10 mouse cellular contexts compared by ENCODE assay signal in the genomic region with DNA sequence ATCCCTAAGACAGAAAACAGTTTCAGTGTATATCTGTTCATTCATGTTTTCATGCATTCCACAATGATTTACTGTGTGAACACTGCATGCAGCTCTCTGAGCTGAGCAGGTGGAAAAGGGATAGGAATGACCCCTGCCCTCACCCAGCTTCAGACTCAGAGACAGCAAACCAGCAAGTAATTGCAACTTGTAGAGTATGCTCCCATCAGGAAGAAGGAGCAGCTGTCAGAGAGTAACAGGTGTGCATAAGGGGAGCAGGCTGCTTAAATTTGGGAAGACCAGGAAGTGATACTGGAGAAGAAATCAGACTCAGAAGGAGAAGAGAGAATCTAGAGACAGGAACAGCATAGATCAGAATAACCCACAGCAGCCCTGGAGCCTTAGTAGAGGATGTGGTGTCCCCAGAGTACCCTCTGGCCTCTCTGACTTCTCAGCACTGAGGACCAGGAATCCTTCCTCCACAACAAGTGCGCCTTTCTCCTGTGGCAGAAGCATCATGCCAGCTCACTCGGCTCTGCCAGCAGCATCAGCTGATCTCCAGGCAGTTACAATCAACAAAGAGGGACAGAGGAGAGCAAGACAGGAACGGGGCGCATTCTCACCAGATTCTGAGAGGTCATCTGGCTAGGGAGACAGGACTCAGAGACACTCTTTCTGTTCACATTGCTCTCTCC.
DNase-seq lines count a peak whose midpoint lies in the region; ATAC-seq lines count a peak whose summit lies in the region.
"Had no signal": no experiment of that assay in that cellular context is flagged by ENCODE, and none has a peak within 500 bp of the region (broad histone marks: within the 10 kb centered on the region; RNA-seq: fewer than 3 reads in every experiment).

No protein-coding gene starts in this region.

- DNase-seq in cerebellum, adult 11-12 months, result peak; percentile 34
- DNase-seq in right cerebral cortex, adult 2 months (ENCODE audit: low spot score in 2 of 2), result peak; percentile 28 to 39
- DNase-seq in right cerebral cortex, postnatal 4 days, result no peak
- DNase-seq in left cerebral cortex, adult 9 months (ENCODE audit: low spot score in 2 of 2), result peak; percentile 53 to 70
- peak; percentile 58 for DNase-seq in telencephalon, adult 2 months (ENCODE audit: low read depth, low spot score)
- no peak for DNase-seq in ovary, postnatal 10 days (ENCODE audit: low spot score)
- DNase-seq in adrenal gland, postnatal 36 days, result no peak
- DNase-seq: retina, postnatal 1 day had no signal

- ATAC-seq in cerebellum, adult (ENCODE audit: insufficient number of reproducible peaks, low FRiP score, low TSS enrichment), result no peak
- ATAC-seq: forebrain, embryonic 13.5 days had no signal

Comparison
In these comparisons a context has a peak if more than half of its experiments do, and no peak if none do; other contexts are left out.
1. DNase-seq: peak in cerebellum, adult 11-12 months (single experiment), right cerebral cortex, adult 2 months (2 of 2), left cerebral cortex, adult 9 months (2 of 2) and telencephalon, adult 2 months (single experiment); none in right cerebral cortex, postnatal 4 days (single experiment), ovary, postnatal 10 days (single experiment) and adrenal gland, postnatal 36 days (0 of 2).